Mouse (Mus musculus): ENCODE measurements at regions not wholly inside any gene's neighbourhood (a gene's known extent, or its start where the extent isn't known, plus 50 kb on each side); places are given as distances from the start of the nearest gene placed in this dataset.

DNA sequence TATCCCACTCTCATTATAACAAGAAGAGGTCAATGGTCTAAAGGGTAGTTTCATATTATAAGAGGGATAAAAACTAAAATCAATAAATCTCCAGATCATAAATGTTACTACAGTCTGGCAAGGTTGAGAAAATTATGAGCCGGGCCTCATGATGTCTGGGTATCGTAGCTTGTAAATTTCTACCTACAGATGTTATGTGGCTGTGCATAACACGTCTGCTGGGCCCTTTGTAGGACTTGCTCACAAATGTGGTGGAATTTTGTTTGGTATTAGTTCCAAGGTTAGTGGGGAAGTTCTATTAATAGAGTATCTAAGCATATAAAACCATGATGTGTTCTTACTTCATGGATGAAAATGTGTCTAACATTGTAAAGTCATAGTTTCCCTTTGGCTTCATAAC, 146.7 kb upstream of the Cep162 start:
- Histone ChIP-seq H3K27ac (replicated peaks) (no peak overlapping the region), H3K4me1 (no peaks in the 10 kb centered on the region), H3K36me3 (no peaks in the 10 kb centered on the region), H3K9ac (replicated peaks) (no peak overlapping the region), H3K27me3 (replicated peaks) (no peaks in the 10 kb centered on the region), H3K4me3 (replicated peaks) (no peak overlapping the region), H3K4me2 (no peak overlapping the region), H3K9me3 (replicated peaks) (no peaks in the 10 kb centered on the region)
- no peak for ATAC-seq (ENCODE audit: low FRiP score)
- WGBS, result 79% methylated on average over 3 of the region's 3 CpGs

- no peak overlapping the region for H3K4me2 ChIP-seq
- H3K27me3 ChIP-seq (replicated peaks), result no peaks in the 10 kb centered on the region
- H3K27ac ChIP-seq (replicated peaks), result no peak overlapping the region
- H3K36me3 ChIP-seq, result no peaks in the 10 kb centered on the region
- no peaks in the 10 kb centered on the region for H3K9me3 ChIP-seq (replicated peaks)
- no peak for ATAC-seq (ENCODE audit: low FRiP score)
- no peak overlapping the region for H3K4me3 ChIP-seq (replicated peaks)
- no peak overlapping the region for H3K9ac ChIP-seq (replicated peaks)
- no peaks in the 10 kb centered on the region for H3K4me1 ChIP-seq
- 68% methylated on average over 5 of the region's 5 CpGs for WGBS
These were observed 132.2 kb upstream of the Cep162 start for GRCm38 (mm10) chr9:87387516-87387915.

- Histone ChIP-seq H3K9ac (replicated peaks) (no peak overlapping the region), H3K4me2 (no peak overlapping the region), H3K27me3 (replicated peaks) (no peaks in the 10 kb centered on the region), H3K4me3 (replicated peaks) (no peak overlapping the region), H3K4me1 (no peaks in the 10 kb centered on the region), H3K36me3 (no peaks in the 10 kb centered on the region), H3K27ac (replicated peaks) (no peak overlapping the region), H3K9me3 (replicated peaks) (no peaks in the 10 kb centered on the region)
- ATAC-seq (ENCODE audit: low FRiP score), result no peak
- WGBS, result 89% methylated on average over 3 of the region's 3 CpGs
These were observed 128.2 kb upstream of the Cep162 start for GRCm38 (mm10) chr9:87383513-87383912.

DNA sequence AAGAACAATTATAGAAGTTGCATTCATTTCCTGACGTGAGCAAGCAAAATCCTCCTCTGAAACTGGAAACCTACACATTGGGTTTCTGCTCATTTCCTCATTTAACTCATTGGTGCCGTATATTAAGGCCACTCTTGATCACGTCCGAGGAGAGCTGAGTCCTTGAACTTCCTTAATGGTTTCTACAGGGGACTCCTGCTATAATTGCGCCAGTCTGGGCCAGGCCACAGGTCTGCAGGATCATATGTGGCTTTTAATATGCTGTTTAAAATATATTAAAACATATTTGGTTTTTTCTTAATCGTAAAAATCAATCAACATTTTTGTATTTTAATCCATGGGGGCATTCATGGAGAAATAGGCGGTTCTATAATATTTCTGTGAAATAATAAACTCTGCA, 122.6 kb upstream of the Cep162 start:
- no peak overlapping the region for H3K9ac ChIP-seq (replicated peaks)
- H3K36me3 ChIP-seq, result no peaks in the 10 kb centered on the region
- H3K4me1 ChIP-seq, result 0 out of 2 replicates have a peak, but pooled peaks cover 4% of the 10 kb centered on the region
- WGBS, result 66% methylated on average over 7 of the region's 7 CpGs
- no peak overlapping the region for H3K4me3 ChIP-seq (replicated peaks)
- no peaks in the 10 kb centered on the region for H3K27me3 ChIP-seq (replicated peaks)
- no peak overlapping the region for H3K4me2 ChIP-seq
- no peaks in the 10 kb centered on the region for H3K9me3 ChIP-seq (replicated peaks)
- no peak for ATAC-seq (ENCODE audit: low FRiP score)
- H3K27ac ChIP-seq (replicated peaks), result no peak overlapping the region

DNA sequence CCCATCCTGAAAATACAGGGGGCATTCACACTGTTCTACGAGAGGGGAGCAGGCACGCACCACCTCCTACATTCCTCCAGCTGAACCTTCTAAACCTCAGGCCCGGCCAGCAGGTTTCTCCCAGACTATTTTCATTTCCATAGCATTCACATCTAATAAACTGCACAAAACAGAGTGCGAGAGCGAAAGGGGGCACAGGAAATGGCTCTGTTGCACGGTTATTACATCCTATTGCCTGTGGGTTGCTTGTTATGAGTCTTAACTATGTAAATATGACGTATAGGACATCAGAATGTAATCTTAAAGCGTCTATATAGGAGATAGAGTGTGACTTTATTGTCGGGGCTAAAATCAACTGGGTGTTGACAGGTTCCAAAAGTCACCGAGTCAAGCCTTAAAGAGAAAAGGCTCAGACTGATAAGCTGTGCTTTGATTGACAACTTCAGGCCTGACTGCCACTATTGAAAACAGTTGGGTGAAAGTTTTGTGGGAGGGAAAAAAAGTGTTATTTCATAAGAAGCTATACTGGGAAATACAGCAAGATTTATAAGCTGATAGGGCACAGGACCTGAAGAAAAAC, 121.5 kb upstream of the Cep162 start:
- Histone ChIP-seq H3K9ac (replicated peaks) (no peak overlapping the region), H3K4me3 (replicated peaks) (no peak overlapping the region), H3K27ac (replicated peaks) (no peak overlapping the region), H3K27me3 (replicated peaks) (no peaks in the 10 kb centered on the region), H3K4me2 (no peak overlapping the region), H3K36me3 (no peaks in the 10 kb centered on the region), H3K4me1 (0 out of 2 replicates have a peak, but pooled peaks cover 4% of the 10 kb centered on the region), H3K9me3 (replicated peaks) (no peaks in the 10 kb centered on the region)
- 78% methylated on average over 10 of the region's 10 CpGs for WGBS
- ATAC-seq (ENCODE audit: low FRiP score), result no peak

DNA sequence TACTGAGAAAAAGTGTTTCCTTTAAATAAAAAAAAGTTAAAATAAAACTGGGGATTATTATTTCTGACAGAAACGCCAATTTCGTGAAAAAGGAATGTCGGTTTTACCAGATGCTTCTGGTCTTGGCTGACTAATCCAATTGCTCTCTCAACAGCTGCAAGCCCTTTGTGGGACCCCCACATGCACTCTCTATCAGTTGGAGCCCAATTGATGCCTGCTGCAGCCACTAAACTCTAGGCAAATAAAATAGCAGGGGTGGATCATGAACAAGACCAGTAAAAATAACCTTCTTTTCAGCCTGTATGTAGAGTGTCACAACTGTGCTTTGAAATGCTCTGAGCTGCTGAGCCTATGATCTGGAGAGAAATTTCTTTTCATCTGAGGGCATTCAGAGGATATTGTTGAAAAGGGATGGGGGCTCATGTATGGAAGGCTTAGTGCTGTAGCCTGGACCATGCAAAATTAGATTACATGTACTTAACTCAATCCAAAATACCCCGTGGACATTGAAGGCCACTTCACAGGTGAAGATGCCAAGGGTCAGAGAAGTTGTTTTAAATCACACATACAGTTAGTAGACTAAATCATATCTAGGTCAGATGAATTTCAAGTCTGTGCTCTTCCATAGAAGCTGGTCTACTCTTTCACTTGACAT, 117.0 kb upstream of the Cep162 start:
- H3K4me2 ChIP-seq, result no peak overlapping the region
- H3K9ac ChIP-seq (replicated peaks), result no peak overlapping the region
- H3K36me3 ChIP-seq, result no peaks in the 10 kb centered on the region
- H3K4me3 ChIP-seq (replicated peaks), result no peak overlapping the region
- peak; percentile 53; the same call in 1 of the 2 replicates for ATAC-seq (ENCODE audit: low FRiP score)
- H3K27me3 ChIP-seq (replicated peaks), result no peaks in the 10 kb centered on the region
- no peaks in the 10 kb centered on the region for H3K9me3 ChIP-seq (replicated peaks)
- H3K27ac ChIP-seq (replicated peaks), result no peak overlapping the region
- WGBS, result 42% methylated on average over 4 of the region's 4 CpGs
- no peaks in the 10 kb centered on the region for H3K4me1 ChIP-seq

DNA sequence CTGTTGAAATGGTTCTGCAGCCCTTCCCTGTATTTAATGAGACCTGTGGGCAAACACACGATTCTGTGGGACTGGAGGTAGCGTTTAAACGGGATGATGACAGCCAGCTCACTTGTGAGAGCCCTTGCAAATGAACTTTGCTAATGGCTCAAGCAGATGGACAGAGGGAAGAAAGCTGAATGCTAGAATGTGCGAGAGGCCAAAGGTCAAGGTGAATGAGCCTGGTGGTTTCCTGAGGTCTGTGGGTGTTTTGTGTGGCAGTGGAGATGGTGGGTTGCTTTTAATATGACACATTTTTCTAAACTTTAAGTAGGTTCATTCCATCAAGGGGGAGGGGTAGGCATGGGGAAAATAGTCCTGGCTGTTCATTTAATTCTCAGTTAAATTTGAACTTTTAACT, 113.7 kb upstream of the Cep162 start:
- no peaks in the 10 kb centered on the region for H3K9me3 ChIP-seq (replicated peaks)
- ATAC-seq (ENCODE audit: low FRiP score), result no peak
- WGBS, result 63% methylated on average over 4 of the region's 4 CpGs

GRCm38 (mm10) chr9:87347008-87347407, 91.7 kb upstream of the Cep162 start:
- Histone ChIP-seq H3K9me3 (replicated peaks) (no peaks in the 10 kb centered on the region), H3K4me3 (replicated peaks) (no peak overlapping the region), H3K27ac (replicated peaks) (no peak overlapping the region), H3K4me2 (no peak overlapping the region), H3K36me3 (no peaks in the 10 kb centered on the region), H3K9ac (replicated peaks) (no peak overlapping the region), H3K27me3 (replicated peaks) (no peaks in the 10 kb centered on the region), H3K4me1 (no peaks in the 10 kb centered on the region)
- no peak for ATAC-seq (ENCODE audit: low FRiP score)
- WGBS, result 36% methylated on average over 1 of the region's 1 CpGs

More for the DNA sequence above, 113.7 kb upstream of the Cep162 start:
- Histone ChIP-seq H3K27me3 (replicated peaks) (no peaks in the 10 kb centered on the region), H3K4me2 (no peak overlapping the region), H3K9ac (replicated peaks) (no peak overlapping the region), H3K27ac (replicated peaks) (no peak overlapping the region), H3K4me1 (no peaks in the 10 kb centered on the region), H3K4me3 (replicated peaks) (no peak overlapping the region), H3K36me3 (no peaks in the 10 kb centered on the region)

DNA sequence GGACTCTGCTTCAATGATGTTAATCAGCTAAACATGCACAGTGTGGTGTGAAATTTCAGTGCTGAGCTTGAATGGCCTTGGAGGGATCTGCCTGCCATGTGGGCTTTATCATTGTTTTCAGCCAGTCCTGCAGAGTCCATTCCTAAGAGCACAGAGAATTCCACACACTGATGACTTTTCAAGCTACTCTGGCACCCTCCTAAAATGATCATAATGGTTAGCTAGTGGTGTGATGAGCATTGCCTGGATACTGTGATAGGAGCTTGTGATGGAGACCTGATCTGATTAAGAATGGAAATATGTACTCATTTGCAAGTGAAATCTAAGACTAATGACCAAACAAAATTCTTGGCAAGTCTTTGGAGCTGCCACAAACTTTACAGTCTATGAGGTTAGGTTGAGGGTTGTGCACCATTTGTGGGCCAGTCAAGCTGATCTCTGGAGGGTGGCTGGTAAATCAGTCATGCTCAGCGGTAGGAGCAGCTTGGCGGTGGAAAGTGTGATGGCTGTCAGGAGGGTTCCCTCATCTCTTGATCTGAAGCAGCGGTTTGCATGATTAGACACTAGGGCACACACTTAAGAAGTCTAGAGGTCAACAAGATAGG, 91.0 kb upstream of the Cep162 start:
- no peak for ATAC-seq (ENCODE audit: low FRiP score)
- WGBS, result 84% methylated on average over 3 of the region's 3 CpGs

GRCm38 (mm10) chr9:87341438-87341837, 86.1 kb upstream of the Cep162 start:
- no peak for ATAC-seq (ENCODE audit: low FRiP score)
- Histone ChIP-seq H3K9me3 (replicated peaks) (no peaks in the 10 kb centered on the region), H3K27ac (replicated peaks) (no peak overlapping the region), H3K27me3 (replicated peaks) (no peaks in the 10 kb centered on the region), H3K4me2 (no peak overlapping the region), H3K4me3 (replicated peaks) (no peak overlapping the region), H3K36me3 (no peaks in the 10 kb centered on the region), H3K4me1 (no peaks in the 10 kb centered on the region), H3K9ac (replicated peaks) (no peak overlapping the region)
- 89% methylated on average over 5 of the region's 5 CpGs for WGBS

More for the DNA sequence above, 91.0 kb upstream of the Cep162 start:
- no peak overlapping the region for H3K27ac ChIP-seq (replicated peaks)
- H3K27me3 ChIP-seq (replicated peaks), result no peaks in the 10 kb centered on the region
- H3K4me3 ChIP-seq (replicated peaks), result no peak overlapping the region
- H3K9me3 ChIP-seq (replicated peaks), result no peaks in the 10 kb centered on the region
- no peak overlapping the region for H3K9ac ChIP-seq (replicated peaks)
- H3K4me1 ChIP-seq, result no peaks in the 10 kb centered on the region
- H3K36me3 ChIP-seq, result no peaks in the 10 kb centered on the region
- H3K4me2 ChIP-seq, result no peak overlapping the region

DNA sequence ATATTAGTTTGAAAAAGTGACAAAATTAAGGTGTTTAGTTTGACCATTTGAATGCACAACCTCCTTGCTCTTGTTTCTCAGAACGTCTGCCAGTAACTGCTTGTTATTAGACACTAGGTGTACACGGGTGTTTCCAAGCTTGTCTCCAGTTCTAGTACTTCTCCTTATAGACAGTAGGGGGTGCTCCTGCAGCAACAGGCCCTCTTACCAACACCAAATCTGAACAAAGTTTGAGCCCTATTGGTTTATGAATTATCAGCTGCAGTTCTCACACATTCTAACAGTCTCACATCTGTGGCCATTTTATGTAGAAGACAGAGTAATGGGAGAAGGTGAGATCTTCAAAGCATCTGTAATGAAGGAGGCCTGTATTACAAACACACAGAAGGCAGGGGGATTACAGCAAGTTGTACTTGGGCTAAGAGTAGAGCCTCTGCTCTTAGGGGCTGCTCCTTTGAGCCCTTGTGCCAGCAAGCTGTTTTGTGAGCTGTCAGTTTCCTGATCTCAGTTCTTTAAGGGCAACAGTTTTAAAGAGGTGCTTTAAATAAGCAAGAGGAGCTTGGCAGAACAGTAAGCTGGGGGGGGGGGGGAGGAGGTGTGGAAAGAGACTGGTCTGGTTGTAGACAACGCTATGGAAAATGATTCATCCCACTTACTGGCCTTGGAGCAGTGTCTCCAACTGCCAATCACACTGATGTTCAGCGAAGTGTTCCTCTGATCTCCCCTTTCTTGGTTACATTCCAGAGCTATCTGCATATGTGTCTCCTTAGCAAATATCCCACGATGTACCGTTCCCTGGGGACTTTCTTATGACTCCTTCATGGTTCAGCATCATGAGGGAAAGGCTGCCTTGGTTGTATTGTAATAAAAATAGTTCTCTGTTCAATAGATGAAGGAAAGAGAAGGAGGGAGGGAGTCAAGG, 71.3 kb upstream of the Cep162 start:
- 70% methylated on average over 6 of the region's 6 CpGs for WGBS
- no peak for ATAC-seq (ENCODE audit: low FRiP score)
- H3K27ac ChIP-seq (replicated peaks), result no peak overlapping the region
- no peaks in the 10 kb centered on the region for H3K4me1 ChIP-seq
- no peak overlapping the region for H3K4me2 ChIP-seq
- no peak overlapping the region for H3K4me3 ChIP-seq (replicated peaks)
- no peaks in the 10 kb centered on the region for H3K27me3 ChIP-seq (replicated peaks)
- no peaks in the 10 kb centered on the region for H3K36me3 ChIP-seq
- H3K9ac ChIP-seq (replicated peaks), result no peak overlapping the region
- no peaks in the 10 kb centered on the region for H3K9me3 ChIP-seq (replicated peaks)
